Mouse (Mus musculus): Measurements from ENCODE around the gene Rnf167. TPM values are rescaled to one million over a fixed set of nuclear protein-coding genes. Genes with fewer than 3 reads are reported as not detected.

Gene Rnf167
- total RNA-seq, 2 experiments from 2014 or later: 52.0 to 54.4 TPM

DNA sequence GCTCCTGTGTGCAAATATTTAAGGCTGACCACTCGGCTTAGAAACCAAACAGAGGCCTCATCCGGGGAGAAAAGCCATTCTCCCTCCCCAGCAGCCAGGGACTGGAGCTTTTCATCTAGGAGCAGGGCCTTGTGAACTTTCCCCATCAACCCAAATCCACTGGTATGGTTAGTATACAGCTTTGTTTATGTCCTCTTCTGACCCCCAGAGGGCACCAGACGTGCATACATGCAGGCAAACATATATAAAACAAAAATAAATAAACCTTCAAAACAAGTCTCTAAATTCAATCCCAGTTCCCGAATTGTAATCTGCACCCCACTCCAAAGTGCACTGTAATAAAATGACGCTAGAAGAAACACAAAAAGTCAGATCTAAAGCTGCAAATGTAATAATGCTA is 17.5 kb upstream of the Rnf167 start:
- DNase-seq: no peak
- intact Hi-C loops (cut with DNase I): no loop called here

DNA sequence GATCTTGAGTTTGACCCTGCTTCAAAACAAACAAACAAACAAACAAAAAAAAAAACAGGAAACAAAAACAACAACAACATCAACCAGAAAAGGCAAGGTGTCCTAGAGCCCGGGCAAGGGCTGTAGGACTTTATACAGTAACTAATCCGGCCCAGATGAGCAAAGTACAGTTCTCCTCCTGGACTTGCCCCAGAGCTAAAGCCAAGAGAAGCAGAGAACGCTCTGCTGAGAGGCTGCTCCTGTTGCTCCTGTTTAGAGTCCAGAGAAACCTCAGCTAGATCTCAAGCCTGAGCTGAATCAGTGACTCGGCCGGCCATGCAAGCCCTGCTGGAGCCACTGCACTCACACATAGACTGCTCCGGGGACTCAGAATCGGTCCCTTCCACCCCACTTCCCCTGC is 16.9 kb upstream of the Rnf167 start:
- intact Hi-C loops (cut with DNase I): loop anchor here (2.0 to 5.0 kb wide), 2 partner anchors 112 to 125 kb away; no protein-coding TSS in a partner anchor
- no peak for DNase-seq

DNA sequence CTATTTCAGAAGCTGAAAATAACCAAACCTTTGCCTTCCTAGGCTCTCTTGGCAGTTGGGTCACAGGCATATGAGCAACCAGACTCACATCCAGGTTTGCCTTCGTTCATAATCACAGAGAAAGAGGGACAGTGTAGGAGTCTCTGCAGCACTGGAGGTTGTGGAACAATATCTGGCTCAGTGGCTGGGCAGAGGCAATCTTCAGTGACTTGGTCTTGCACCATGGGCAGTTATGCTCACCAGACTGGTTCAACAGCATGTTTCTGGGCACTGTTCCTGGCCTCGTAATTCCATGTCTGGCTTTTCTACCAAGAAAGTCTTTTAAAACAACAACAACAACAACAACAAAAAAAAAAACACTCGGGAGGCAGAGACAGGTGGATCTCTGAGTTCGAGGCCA is 11.4 kb upstream of the Rnf167 start:
- no peak for DNase-seq
- intact Hi-C loops (cut with DNase I): no loop called here

GRCm38 (mm10) chr11:70637764-70638163 is 9.3 kb upstream of the Rnf167 start:
- intact Hi-C loops (cut with DNase I): no loop called here
- DNase-seq: no peak

DNA sequence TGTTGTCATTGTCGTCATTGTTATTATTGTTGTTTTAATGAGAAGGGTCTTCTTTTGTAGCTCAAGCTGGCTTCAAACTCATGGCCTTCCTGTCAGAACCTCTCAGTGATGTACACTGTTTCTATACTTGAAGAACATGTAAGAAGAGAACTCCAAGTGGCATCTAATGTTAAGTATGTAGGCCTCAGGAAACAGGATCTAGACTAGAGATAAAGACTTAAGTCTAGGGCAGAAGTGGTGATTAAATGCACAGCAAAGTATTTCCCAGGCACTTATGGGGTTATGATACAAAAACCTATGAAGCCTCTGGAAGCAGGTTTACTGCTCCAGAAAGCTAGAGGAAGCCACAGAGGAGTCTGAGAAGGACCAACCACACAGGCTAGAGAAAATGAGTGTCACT is 8.7 kb upstream of the Rnf167 start:
- intact Hi-C loops (cut with DNase I): no loop called here
- DNase-seq: no peak

- no peak for DNase-seq
- intact Hi-C loops (cut with DNase I): no loop called here
Measured at GRCm38 (mm10) chr11:70638714-70639278, 8.2 kb upstream of the Rnf167 start, which contains the start of gene Gp1ba. Gp1ba (plus strand) TSS chr11:70639122.

GRCm38 (mm10) chr11:70639976-70640375 is 7.1 kb upstream of the Rnf167 start:
- no peak for DNase-seq
- intact Hi-C loops (cut with DNase I): no loop called here

- no peak for DNase-seq
- intact Hi-C loops (cut with DNase I): no loop called here
Measured at GRCm38 (mm10) chr11:70641241-70641640, 5.8 kb upstream of the Rnf167 start.

DNA sequence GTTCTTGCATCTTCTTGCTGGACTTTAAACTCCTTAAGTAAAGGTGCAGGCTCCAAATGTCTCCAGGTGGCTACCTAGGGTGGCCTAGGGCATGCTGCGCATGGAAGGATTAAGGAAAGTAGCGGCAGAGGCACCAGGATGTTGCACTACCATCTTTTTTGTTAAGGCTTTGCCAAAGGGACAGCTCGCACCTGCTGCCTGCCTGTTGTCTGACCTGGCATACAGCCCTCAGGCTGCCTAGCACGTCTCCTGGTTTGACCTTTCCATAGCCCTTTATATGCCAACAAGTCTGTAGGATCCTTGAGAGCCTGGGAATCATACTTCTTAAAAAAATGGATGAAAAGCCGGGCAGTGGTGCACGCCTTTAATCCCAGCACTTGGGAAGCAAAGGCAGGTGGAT is 4.0 kb upstream of the Rnf167 start:
- DNase-seq: no peak
- intact Hi-C loops (cut with DNase I): no loop called here

- DNase-seq: no peak
- intact Hi-C loops (cut with DNase I): no loop called here
Measured at GRCm38 (mm10) chr11:70644564-70645103, 2.4 kb upstream of the Rnf167 start.

- DNase-seq: no peak
- intact Hi-C loops (cut with DNase I): no loop called here
Measured at GRCm38 (mm10) chr11:70645461-70646258, 1.4 kb upstream of the Rnf167 start.

DNA sequence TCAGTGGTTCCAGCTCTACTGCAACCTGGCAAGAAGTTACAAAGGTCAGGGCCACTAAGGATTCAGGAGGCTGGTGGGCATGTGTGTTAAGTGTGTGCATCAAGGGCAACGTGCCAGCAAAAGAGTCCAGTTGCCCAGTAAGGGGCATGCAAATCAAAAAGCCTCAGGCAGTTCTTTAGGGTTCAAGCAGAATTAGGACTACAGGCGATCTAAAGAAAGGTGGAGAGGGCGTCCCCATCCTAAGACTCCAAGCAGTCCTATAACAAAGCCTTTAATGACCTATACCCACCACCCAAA is 828 bp upstream of the Rnf167 start:
- intact Hi-C loops (cut with DNase I): no loop called here
- DNase-seq: no peak

DNA sequence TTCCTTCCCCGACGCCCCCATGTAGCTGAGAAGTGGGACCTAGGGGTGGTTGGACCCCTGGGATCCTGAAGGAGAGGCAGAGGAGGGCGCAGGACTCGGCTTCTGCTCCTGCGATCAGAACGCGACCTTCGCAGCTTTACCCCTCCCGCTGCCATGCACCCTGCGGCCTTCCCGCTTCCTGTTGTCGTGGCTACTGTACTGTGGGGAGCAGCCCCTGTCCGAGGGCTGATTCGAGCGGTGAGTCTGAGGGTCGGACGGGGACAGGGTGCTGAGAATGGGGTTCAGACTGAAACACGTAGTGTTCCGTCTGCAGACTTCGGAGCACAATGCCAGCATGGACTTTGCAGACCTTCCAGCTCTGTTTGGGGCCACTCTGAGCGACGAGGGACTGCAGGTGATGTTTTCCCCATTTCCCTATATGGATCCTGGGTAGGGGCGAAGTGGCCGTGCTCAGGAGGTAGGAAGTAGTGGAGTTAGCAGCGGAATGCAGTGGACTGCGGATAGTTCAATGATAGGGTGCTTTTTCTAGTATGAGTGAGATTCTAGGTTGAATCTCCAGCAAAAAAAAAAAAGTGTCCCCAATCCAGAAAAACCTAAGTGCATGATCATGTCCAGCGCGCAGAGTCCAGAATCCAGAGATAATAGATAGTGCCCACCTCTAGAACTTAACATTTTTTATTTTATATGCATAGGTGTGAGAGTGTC is 833 bp downstream of the Rnf167 start:
- DNase-seq: no peak
- intact Hi-C loops (cut with DNase I): no loop called here

- no peak for DNase-seq
- intact Hi-C loops (cut with DNase I): no loop called here
Measured at GRCm38 (mm10) chr11:70648512-70648911, 1.5 kb downstream of the Rnf167 start.

DNA sequence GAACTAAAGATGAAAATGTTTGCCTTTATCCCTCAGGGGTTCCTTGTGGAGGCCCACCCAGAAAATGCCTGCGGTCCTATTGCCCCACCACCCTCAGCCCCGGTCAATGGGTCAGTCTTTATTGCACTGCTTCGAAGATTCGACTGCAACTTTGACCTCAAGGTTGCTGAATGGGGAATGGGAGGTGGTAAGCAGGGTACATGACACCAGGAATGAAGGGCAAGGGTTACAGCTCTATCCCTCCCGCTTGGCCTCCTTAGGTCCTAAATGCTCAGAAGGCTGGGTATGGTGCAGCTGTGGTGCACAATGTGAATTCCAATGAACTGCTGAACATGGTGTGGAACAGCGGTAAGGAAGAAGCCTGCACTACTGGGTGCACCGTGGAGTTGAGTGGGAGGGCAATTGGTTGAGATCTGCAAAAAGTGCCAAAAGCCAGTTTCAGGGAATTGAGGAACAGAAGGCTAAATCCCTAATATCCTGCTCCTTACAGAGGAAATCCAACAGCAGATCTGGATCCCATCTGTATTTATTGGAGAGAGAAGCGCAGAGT is 2.2 kb downstream of the Rnf167 start:
- no peak for DNase-seq
- intact Hi-C loops (cut with DNase I): no loop called here

DNA sequence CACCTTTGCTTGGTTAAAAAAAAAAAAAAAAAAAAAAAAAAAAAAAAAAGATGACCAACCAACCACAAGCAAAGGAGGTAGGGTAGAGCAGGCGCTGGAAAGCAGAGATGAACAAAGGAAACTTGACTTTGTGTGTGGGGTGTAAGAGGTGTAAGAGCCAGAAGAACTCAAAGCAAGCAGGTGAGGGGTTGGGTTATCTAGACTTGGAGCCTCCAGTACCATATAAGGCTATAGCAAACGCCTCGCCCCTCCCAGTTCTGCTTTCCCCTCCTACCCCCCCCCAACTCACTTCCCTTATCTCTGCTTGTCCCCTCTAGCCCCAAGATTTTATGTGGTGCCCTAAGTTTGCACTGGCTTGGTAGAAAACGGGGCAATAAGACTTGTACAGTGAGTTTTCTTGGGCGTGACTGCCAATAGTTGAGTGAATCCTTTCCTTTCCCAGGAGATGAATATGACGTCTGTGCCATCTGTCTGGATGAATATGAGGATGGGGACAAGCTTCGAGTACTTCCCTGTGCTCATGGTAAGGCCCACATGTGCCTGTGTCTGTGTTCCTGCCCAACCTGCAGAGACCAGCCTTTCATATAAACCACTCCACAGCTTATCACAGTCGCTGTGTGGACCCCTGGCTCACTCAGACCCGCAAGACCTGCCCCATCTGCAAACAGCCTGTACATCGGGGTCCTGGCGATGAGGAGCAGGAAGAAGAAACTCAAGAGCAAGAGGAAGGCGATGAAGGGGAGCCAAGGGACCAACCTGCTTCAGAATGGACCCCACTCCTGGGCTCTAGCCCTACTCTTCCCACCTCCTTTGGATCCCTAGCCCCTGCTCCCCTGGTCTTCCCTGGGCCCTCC is 3.5 kb downstream of the Rnf167 start:
- no peak for DNase-seq
- intact Hi-C loops (cut with DNase I): loop anchor here (10.0 kb wide), 1 partner anchor 656 kb away; the partner anchor contains the start of genes Gabarap and Phf23

DNA sequence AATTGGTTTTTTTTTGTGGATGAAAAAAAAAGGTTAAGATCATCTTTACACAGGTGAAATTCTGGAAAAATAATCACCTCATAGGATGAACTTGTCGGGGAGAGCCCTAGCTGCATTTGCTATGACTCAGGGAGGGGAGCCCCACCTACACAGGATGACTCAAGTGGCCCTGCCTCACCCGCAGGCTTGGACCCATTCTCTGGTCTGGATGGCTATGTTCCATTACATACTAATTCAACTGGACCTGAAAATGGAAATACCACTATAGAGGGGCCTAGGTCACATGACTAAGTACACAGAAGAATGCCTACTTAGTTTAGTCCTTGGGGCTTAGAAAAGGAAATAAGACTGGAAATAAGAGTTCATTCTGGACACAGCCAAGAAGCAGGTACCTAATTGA is 4.4 kb downstream of the Rnf167 start:
- DNase-seq: no peak

GRCm38 (mm10) chr11:70652029-70652883 is 5.2 kb downstream of the Rnf167 start:
- intact Hi-C loops (cut with DNase I): loop anchor here (10.0 kb wide), 1 partner anchor 657 kb away; the partner anchor contains the start of genes Gabarap and Phf23
- no peak for DNase-seq

More for the DNA sequence above, 4.4 kb downstream of the Rnf167 start:
- intact Hi-C loops (cut with DNase I): loop anchor here (10.0 kb wide), 1 partner anchor 657 kb away; the partner anchor contains the start of genes Gabarap and Phf23

GRCm38 (mm10) chr11:70652884-70653344 is 5.9 kb downstream of the Rnf167 start:
- no peak for DNase-seq
- intact Hi-C loops (cut with DNase I): loop anchor here (10.0 kb wide), 1 partner anchor 658 kb away; the partner anchor contains the start of genes Gabarap and Phf23

Measured in heart, postnatal 14 days (tissue).